Mouse (Mus musculus) adipocyte (in vitro differentiated cells): ENCODE measurements at regions not wholly inside any gene's neighbourhood (a gene's known extent, or its start where the extent isn't known, plus 50 kb on each side); places are given as distances from the start of the nearest gene placed in this dataset.

Experiments
- DNase-seq: peaks from one replicate; pipeline ENCODE4 v3.0.0-alpha.2; 2016; ENCODE audit warnings: low spot score

GRCm38 (mm10) chr1:77754326-77754725 is 239.4 kb upstream of the Epha4 start:
- DNase-seq: no peak

GRCm38 (mm10) chr1:77748483-77749465 is 233.9 kb upstream of the Epha4 start:
- DNase-seq: no peak

- no peak for DNase-seq
Observed at GRCm38 (mm10) chr1:77732099-77732498, 217.2 kb upstream of the Epha4 start.

GRCm38 (mm10) chr1:77727561-77727960 is 212.7 kb upstream of the Epha4 start:
- DNase-seq: no peak

- DNase-seq: no peak
Observed at GRCm38 (mm10) chr1:77723246-77723645, 208.4 kb upstream of the Epha4 start.

GRCm38 (mm10) chr1:77720859-77721258 is 206.0 kb upstream of the Epha4 start:
- no peak for DNase-seq

GRCm38 (mm10) chr1:77713001-77713400 is 198.1 kb upstream of the Epha4 start:
- DNase-seq: no peak

GRCm38 (mm10) chr1:77708202-77709020 is 193.5 kb upstream of the Epha4 start:
- no peak for DNase-seq

GRCm38 (mm10) chr1:77695228-77696018 is 180.5 kb upstream of the Epha4 start:
- no peak for DNase-seq

GRCm38 (mm10) chr1:77663345-77663744 is 148.5 kb upstream of the Epha4 start:
- no peak for DNase-seq

GRCm38 (mm10) chr1:77660436-77660835 is 145.5 kb upstream of the Epha4 start:
- no peak for DNase-seq

- no peak for DNase-seq
Observed at GRCm38 (mm10) chr1:77637025-77637424, 122.1 kb upstream of the Epha4 start.

- DNase-seq: no peak
Observed at GRCm38 (mm10) chr1:77629496-77630281, 114.8 kb upstream of the Epha4 start.

GRCm38 (mm10) chr1:77628861-77629260 is 114.0 kb upstream of the Epha4 start:
- DNase-seq: no peak

- DNase-seq: no peak
Observed at GRCm38 (mm10) chr1:77617490-77617889, 102.6 kb upstream of the Epha4 start.

- DNase-seq: peak; percentile 66
Observed at GRCm38 (mm10) chr1:77600509-77600908, 85.6 kb upstream of the Epha4 start.

GRCm38 (mm10) chr1:77592649-77593048 is 77.8 kb upstream of the Epha4 start:
- no peak for DNase-seq

GRCm38 (mm10) chr1:77592248-77592647 is 77.4 kb upstream of the Epha4 start:
- DNase-seq: no peak

GRCm38 (mm10) chr1:77589423-77589822 is 74.5 kb upstream of the Epha4 start:
- DNase-seq: no peak

GRCm38 (mm10) chr1:77585520-77585919 is 70.6 kb upstream of the Epha4 start:
- no peak for DNase-seq

- no peak for DNase-seq
Observed at GRCm38 (mm10) chr1:77568081-77568480, 53.2 kb upstream of the Epha4 start.
